Comparison of ENCODE assay signal across 13 mouse cellular contexts in the genomic region with DNA sequence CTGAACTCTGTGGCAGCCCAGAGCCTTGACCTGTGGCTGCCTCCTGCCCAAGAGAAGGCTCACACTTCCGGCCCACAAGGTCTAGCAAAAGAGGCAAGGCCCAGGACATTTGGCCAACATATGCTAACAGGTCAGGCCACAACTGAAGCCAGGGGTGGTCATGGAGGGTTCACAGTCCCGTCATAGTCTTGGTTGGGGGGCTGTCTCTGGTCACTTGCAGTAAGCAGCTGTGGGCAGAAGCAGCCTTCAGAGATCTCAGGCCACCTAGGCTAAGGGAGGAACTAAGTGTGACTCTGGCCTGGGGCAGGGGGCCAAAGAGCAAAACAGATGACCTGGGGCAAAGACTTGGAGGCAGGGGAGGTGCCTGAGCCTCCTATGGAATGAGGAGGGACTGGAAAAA.
DNase-seq lines count a peak whose midpoint lies in the region; ATAC-seq lines count a peak whose summit lies in the region.
"Had no signal": no experiment of that assay in that cellular context is flagged by ENCODE, and none has a peak within 500 bp of the region (broad histone marks: within the 10 kb centered on the region; RNA-seq: fewer than 3 reads in every experiment).

No protein-coding gene starts in this region.

- H3K4me2 ChIP-seq in forebrain, embryonic 16.5 days (ENCODE audit: low read length): no peak overlapping the region
- peak overlapping the region; percentile 70 for H3K4me2 ChIP-seq in midbrain, embryonic 12.5 days (replicated peaks)
- H3K4me2 ChIP-seq in neural tube, embryonic 15.5 days: peak overlapping the region; percentile 80

- H3K9ac ChIP-seq in forebrain, embryonic 16.5 days (replicated peaks; ENCODE audit: low read depth, low read length): no peak overlapping the region; the same call in 1 of the 2 replicates
- peak overlapping the region; percentile 58; the same call in 1 of the 2 replicates for H3K9ac ChIP-seq in midbrain, embryonic 12.5 days (replicated peaks)
- H3K9ac ChIP-seq in neural tube, embryonic 15.5 days (replicated peaks): no peak overlapping the region
- H3K9ac ChIP-seq: limb, embryonic 15.5 days had no signal

- peak overlapping the region; percentile 51 for H3K27ac ChIP-seq in forebrain, embryonic 16.5 days (ENCODE audit: low read length)
- H3K27ac ChIP-seq in midbrain, embryonic 12.5 days (replicated peaks): peak overlapping the region; percentile 94
- peak overlapping the region; percentile 75; the same call in 1 of the 2 replicates for H3K27ac ChIP-seq in neural tube, embryonic 15.5 days (replicated peaks)
- H3K27ac ChIP-seq: limb, embryonic 15.5 days had no signal

- 91% methylated on average over 2 of the region's 2 CpGs for WGBS in forebrain, embryonic 16.5 days
- 62% methylated on average over 2 of the region's 2 CpGs for WGBS in midbrain, embryonic 12.5 days
- WGBS in neural tube, embryonic 15.5 days: 71% methylated on average over 2 of the region's 2 CpGs

- no peaks in the 10 kb centered on the region for H3K36me3 ChIP-seq in forebrain, embryonic 16.5 days (ENCODE audit: control insufficient read depth, insufficient read depth)
- H3K36me3 ChIP-seq in midbrain, embryonic 12.5 days: no peaks in the 10 kb centered on the region
- no peaks in the 10 kb centered on the region for H3K36me3 ChIP-seq in neural tube, embryonic 15.5 days
- H3K36me3 ChIP-seq: limb, embryonic 15.5 days had no signal

- ATAC-seq in forebrain, embryonic 16.5 days: no peak
- ATAC-seq in midbrain, embryonic 12.5 days (ENCODE audit: low FRiP score, low read depth): no peak
- ATAC-seq in neural tube, embryonic 15.5 days (ENCODE audit: low FRiP score): no peak
- ATAC-seq: inflammation-experienced regulatory T-cells, adult 6 months; Patski had no signal

- peak overlapping the region; percentile 45; the same call in 1 of the 2 replicates for H3K4me3 ChIP-seq in forebrain, embryonic 16.5 days (replicated peaks; ENCODE audit: low read length)
- H3K4me3 ChIP-seq in midbrain, embryonic 12.5 days: no peak overlapping the region
- H3K4me3 ChIP-seq in neural tube, embryonic 15.5 days (replicated peaks): no peak overlapping the region
- H3K4me3 ChIP-seq: erythroblast, embryonic 14.5 days; limb, embryonic 15.5 days had no signal

- no peaks in the 10 kb centered on the region for H3K27me3 ChIP-seq in forebrain, embryonic 16.5 days (replicated peaks; ENCODE audit: control insufficient read depth, insufficient read depth, low read length)
- H3K27me3 ChIP-seq in midbrain, embryonic 12.5 days: peaks cover 80% of the 10 kb centered on the region
- peaks cover 33% of the 10 kb centered on the region for H3K27me3 ChIP-seq in neural tube, embryonic 15.5 days (replicated peaks)

- peak; percentile 6 for DNase-seq in right cerebral cortex, postnatal 4 days
- no peak for DNase-seq in right cerebral cortex, postnatal 25 days
- DNase-seq in kidney, postnatal 36 days: no peak
- DNase-seq in heart, postnatal 36 days: no peak
- DNase-seq: gastrocnemius, postnatal 10 days; lung, adult 2 months had no signal

- intact Hi-C loops in heart, postnatal 36 days (cut with DNase I): no loop called here

- H3K4me1 ChIP-seq in forebrain, embryonic 16.5 days (replicated peaks; ENCODE audit: control insufficient read depth, insufficient read depth, low read length): peaks cover 40% of the 10 kb centered on the region
- peaks cover 68% of the 10 kb centered on the region for H3K4me1 ChIP-seq in midbrain, embryonic 12.5 days
- H3K4me1 ChIP-seq in neural tube, embryonic 15.5 days: peaks cover 50% of the 10 kb centered on the region

- H3K9me3 ChIP-seq in forebrain, embryonic 16.5 days (ENCODE audit: control insufficient read depth, low read length): no peaks in the 10 kb centered on the region
- no peaks in the 10 kb centered on the region for H3K9me3 ChIP-seq in midbrain, embryonic 12.5 days
- H3K9me3 ChIP-seq in neural tube, embryonic 15.5 days (replicated peaks): no peaks in the 10 kb centered on the region
- H3K9me3 ChIP-seq: limb, embryonic 15.5 days had no signal
